Mouse (Mus musculus): Measurements from ENCODE around the gene Hcn1. TPM values are rescaled to one million over a fixed set of nuclear protein-coding genes. Genes with fewer than 3 reads are reported as not detected.

Gene Hcn1
- polyA plus RNA-seq, 1 experiment = 15.9 TPM

DNA sequence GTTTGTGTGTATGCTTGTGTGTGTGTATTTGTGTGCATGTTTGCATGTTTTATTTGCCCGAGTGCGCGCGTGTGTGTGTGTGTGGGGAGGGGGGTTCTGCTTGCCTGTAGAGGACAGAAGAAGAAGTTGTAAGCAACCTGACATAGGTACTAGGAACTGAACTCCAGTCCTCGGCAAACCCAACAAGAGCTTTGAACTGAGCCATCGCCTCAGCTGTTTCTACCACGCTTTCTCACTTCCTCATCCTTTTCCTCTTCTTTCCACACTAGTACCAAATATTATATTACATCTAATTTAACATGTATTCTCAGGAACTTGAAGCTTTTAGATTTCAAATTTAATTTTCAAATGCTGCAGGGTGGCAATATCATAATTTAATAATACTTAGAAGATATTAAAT, 236.1 kb downstream of the Hcn1 start:
- DNase-seq = no peak
- peaks cover 8% of the 10 kb centered on the region; the same call in 1 of the 2 replicates for H3K4me1 ChIP-seq (ENCODE audit: control insufficient read depth, insufficient read depth, low read length)
- WGBS = 98% methylated on average over 7 of the region's 7 CpGs
- no peak overlapping the region for H3K27ac ChIP-seq (ENCODE audit: insufficient read depth, low read length)
- H3K27me3 ChIP-seq (ENCODE audit: control insufficient read depth, insufficient read depth, low read length) = no peaks in the 10 kb centered on the region
- TF ChIP-seq POLR2A (IDR thresholded peaks at IDR 0.05; ENCODE audit: borderline replicate concordance, insufficient read depth, low read length) = no peak
- TF ChIP-seq CTCF (IDR thresholded peaks at IDR 0.05; ENCODE audit: borderline replicate concordance, insufficient read depth, low read depth, low read length) = no peak
- no peak overlapping the region for H3K4me3 ChIP-seq (replicated peaks; ENCODE audit: insufficient read depth, low read depth, low read length)

DNA sequence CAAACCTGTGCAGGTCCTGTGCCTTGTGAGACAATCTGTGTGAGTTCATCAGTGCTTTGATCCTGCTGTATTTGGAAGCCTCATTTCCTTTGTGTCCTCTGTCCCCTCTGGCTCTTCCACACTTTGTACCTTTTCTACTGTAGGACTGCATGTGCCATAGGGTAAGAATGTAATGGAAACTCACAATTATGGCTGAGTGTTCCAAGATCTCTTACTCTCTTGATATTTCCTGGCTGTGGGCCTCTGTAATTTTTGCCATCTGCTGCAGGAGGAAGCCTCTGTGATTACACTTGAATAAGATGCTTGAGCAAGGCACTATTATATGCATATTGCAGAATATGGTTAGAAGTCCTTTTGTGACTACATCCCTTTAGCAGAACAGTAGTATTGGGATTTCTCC, 240.2 kb downstream of the Hcn1 start:
- Histone ChIP-seq H3K27ac (ENCODE audit: insufficient read depth, low read length) (no peak overlapping the region), H3K27me3 (ENCODE audit: control insufficient read depth, insufficient read depth, low read length) (no peaks in the 10 kb centered on the region), H3K4me1 (ENCODE audit: control insufficient read depth, insufficient read depth, low read length) (peaks cover 8% of the 10 kb centered on the region; the same call in 1 of the 2 replicates), H3K4me3 (replicated peaks; ENCODE audit: insufficient read depth, low read depth, low read length) (no peak overlapping the region)
- peak; percentile 27 to 59 for DNase-seq
- TF ChIP-seq POLR2A (IDR thresholded peaks at IDR 0.05; ENCODE audit: borderline replicate concordance, insufficient read depth, low read length) (no peak), CTCF (IDR thresholded peaks at IDR 0.05; ENCODE audit: borderline replicate concordance, insufficient read depth, low read depth, low read length) (no peak)

DNA sequence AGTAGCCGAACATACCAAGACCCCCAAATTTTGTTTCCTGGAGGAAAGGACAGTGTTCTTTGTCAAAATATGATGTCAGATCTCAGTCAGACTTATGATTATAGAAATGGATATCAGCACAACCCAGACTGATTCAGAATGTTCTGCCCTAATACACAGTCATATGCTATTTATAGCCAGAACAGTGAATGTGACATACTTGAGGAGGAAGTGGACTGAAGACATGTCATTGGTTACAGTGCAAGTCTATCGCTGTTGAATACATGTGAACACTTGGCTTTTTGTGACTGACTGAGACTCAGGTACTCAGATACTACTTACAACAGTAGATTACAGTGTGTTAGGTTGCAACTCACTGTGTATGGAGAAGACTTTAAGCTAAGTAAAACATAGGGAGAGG, 245.2 kb downstream of the Hcn1 start:
- 97% methylated on average over 2 of the region's 2 CpGs for WGBS
- Histone ChIP-seq H3K27me3 (ENCODE audit: control insufficient read depth, insufficient read depth, low read length) (no peaks in the 10 kb centered on the region), H3K4me3 (replicated peaks; ENCODE audit: insufficient read depth, low read depth, low read length) (no peak overlapping the region), H3K4me1 (ENCODE audit: control insufficient read depth, insufficient read depth, low read length) (peaks cover 6% of the 10 kb centered on the region; the same call in 1 of the 2 replicates), H3K27ac (ENCODE audit: insufficient read depth, low read length) (no peak overlapping the region)
- DNase-seq = no peak
- TF ChIP-seq CTCF (IDR thresholded peaks at IDR 0.05; ENCODE audit: borderline replicate concordance, insufficient read depth, low read depth, low read length) = no peak
- TF ChIP-seq POLR2A (IDR thresholded peaks at IDR 0.05; ENCODE audit: borderline replicate concordance, insufficient read depth, low read length) = no peak

DNA sequence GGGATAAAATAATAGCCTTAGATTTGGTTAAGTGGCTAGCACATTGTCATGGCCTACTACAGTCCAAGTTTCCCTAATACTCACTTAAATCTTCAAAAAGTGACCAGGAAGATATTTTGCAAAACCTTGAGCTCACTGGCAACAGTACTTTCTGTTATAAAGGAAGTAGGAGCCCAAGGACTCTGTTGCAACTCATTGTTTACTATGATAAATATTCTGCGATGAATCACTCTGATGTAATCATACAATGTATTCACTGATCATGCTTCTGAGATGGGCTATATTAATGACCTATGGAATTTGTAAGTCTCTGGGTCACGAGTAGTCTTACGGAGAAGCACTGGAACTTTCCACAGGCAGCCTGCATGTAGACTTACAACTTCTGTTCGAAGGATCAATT, 246.6 kb downstream of the Hcn1 start:
- TF ChIP-seq POLR2A (IDR thresholded peaks at IDR 0.05; ENCODE audit: borderline replicate concordance, insufficient read depth, low read length) (no peak), CTCF (IDR thresholded peaks at IDR 0.05; ENCODE audit: borderline replicate concordance, insufficient read depth, low read depth, low read length) (no peak)
- 97% methylated on average over 4 of the region's 4 CpGs for WGBS

DNA sequence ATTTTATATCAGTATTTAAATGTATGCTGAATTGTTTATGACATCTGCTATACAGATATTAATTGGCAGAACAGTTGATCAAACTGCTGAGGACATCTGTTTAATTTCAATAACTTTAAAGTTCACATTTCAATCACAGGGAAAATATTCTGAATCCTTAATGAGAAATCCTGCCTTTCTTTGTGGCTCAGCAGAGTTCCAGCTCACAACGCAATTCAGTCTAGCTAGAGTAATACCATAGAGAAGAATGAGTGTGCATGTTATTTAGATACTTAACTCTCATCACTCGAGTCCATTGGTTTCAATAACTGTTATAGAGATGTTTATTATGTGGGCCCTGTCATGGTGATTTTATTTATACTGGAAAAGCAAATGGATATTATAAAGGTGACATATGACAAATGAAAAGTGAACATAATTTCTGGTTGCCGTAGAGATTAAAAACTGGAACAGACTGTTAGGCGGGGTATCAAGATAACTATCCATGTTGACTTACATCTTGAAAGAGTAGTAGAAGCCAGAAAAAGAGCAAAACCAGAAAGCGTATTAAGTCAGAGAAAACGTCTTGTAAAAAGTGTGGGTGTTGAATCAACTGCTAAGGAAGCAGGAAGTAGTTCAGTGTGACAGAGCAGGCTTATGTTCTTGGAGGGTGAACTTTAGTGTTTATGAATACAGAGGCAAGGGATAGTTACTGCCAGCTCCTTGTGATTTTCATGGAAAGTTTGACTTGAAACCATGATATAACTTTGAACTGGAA, 250.0 kb downstream of the Hcn1 start:
- H3K27ac ChIP-seq (ENCODE audit: insufficient read depth, low read length) = no peak overlapping the region
- H3K27me3 ChIP-seq (ENCODE audit: control insufficient read depth, insufficient read depth, low read length) = no peaks in the 10 kb centered on the region
- no peak for TF ChIP-seq CTCF (IDR thresholded peaks at IDR 0.05; ENCODE audit: borderline replicate concordance, insufficient read depth, low read depth, low read length)
- no peak for TF ChIP-seq POLR2A (IDR thresholded peaks at IDR 0.05; ENCODE audit: borderline replicate concordance, insufficient read depth, low read length)
- WGBS = 87% methylated on average over 6 of the region's 6 CpGs
- no peaks in the 10 kb centered on the region for H3K4me1 ChIP-seq (ENCODE audit: control insufficient read depth, insufficient read depth, low read length)
- DNase-seq = no peak
- H3K4me3 ChIP-seq (replicated peaks; ENCODE audit: insufficient read depth, low read depth, low read length) = no peak overlapping the region

More for the DNA sequence above, 246.6 kb downstream of the Hcn1 start:
- DNase-seq = no peak
- Histone ChIP-seq H3K27me3 (ENCODE audit: control insufficient read depth, insufficient read depth, low read length) (no peaks in the 10 kb centered on the region), H3K4me3 (replicated peaks; ENCODE audit: insufficient read depth, low read depth, low read length) (no peak overlapping the region), H3K4me1 (ENCODE audit: control insufficient read depth, insufficient read depth, low read length) (no peaks in the 10 kb centered on the region), H3K27ac (ENCODE audit: insufficient read depth, low read length) (no peak overlapping the region)

DNA sequence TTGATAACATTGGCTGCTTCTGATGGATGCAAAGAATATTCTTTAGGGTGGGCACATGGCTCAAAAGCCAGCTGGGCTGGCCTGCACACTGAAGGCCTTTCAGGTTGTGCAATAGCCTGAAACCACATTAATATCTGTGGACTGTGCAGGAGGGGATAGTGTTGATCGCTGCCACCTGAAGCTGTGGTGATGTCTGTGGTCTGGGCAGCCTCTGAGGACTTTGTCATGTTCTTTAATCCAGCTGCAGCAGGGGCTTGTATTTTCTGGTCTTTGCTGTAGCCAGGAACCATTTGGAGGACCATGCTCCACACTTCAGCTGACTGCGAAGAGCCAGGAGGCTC, 250.6 kb downstream of the Hcn1 start:
- no peak overlapping the region for H3K4me3 ChIP-seq (replicated peaks; ENCODE audit: insufficient read depth, low read depth, low read length)
- DNase-seq = no peak
- no peaks in the 10 kb centered on the region for H3K27me3 ChIP-seq (ENCODE audit: control insufficient read depth, insufficient read depth, low read length)
- H3K27ac ChIP-seq (ENCODE audit: insufficient read depth, low read length) = no peak overlapping the region
- TF ChIP-seq POLR2A (IDR thresholded peaks at IDR 0.05; ENCODE audit: borderline replicate concordance, insufficient read depth, low read length) (no peak), CTCF (IDR thresholded peaks at IDR 0.05; ENCODE audit: borderline replicate concordance, insufficient read depth, low read depth, low read length) (no peak)
- no peaks in the 10 kb centered on the region for H3K4me1 ChIP-seq (ENCODE audit: control insufficient read depth, insufficient read depth, low read length)
- 91% methylated on average over 2 of the region's 2 CpGs for WGBS

DNA sequence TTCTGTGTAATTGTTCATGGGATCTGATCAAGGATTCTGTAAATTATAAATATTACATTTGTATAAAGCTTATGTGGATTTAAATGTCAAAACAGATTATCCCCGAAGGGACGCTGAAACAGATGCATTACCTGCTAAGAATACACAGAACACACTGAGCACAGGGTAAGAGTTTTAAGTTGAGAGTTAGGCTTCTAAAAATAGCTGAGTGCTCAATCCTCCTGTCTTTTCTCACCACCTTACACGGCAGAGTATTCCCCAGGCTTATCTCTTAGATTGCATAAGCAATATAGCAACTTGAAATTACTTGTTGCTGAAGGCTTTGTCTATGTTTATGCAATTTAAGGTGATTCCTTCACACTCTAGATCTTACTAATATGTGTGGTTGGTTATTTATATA, 256.3 kb downstream of the Hcn1 start:
- Histone ChIP-seq H3K27me3 (ENCODE audit: control insufficient read depth, insufficient read depth, low read length) (no peaks in the 10 kb centered on the region), H3K4me3 (replicated peaks; ENCODE audit: insufficient read depth, low read depth, low read length) (no peak overlapping the region), H3K27ac (ENCODE audit: insufficient read depth, low read length) (no peak overlapping the region), H3K4me1 (ENCODE audit: control insufficient read depth, insufficient read depth, low read length) (no peaks in the 10 kb centered on the region)
- WGBS = 67% methylated on average over 3 of the region's 3 CpGs
- no peak for DNase-seq
- no peak for TF ChIP-seq POLR2A (IDR thresholded peaks at IDR 0.05; ENCODE audit: borderline replicate concordance, insufficient read depth, low read length)
- no peak for TF ChIP-seq CTCF (IDR thresholded peaks at IDR 0.05; ENCODE audit: borderline replicate concordance, insufficient read depth, low read depth, low read length)

DNA sequence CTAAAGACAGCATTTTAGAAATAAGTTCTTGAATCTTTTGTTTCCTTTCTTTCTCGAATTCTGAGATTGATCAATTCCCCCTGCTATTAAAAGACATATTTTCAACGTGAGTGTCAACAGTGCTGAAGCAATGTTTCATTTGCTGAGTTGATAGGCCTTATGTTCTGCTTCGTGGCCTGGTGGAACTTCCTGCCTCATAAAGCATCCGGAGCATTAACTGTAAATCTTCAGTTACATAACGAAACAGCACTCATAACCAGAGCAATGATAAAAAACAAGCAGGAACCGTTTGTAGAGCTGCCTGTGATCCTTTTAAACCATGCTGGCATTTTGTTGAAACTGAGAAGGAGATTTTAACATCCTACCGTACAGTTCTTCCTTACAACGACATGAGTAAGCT, 275.7 kb downstream of the Hcn1 start:
- no peak for DNase-seq
- 76% methylated on average over 8 of the region's 8 CpGs for WGBS

More for the DNA sequence above, 275.7 kb downstream of the Hcn1 start:
- Histone ChIP-seq H3K4me3 (replicated peaks; ENCODE audit: insufficient read depth, low read depth, low read length) (no peak overlapping the region), H3K4me1 (ENCODE audit: control insufficient read depth, insufficient read depth, low read length) (no peaks in the 10 kb centered on the region), H3K27me3 (ENCODE audit: control insufficient read depth, insufficient read depth, low read length) (no peaks in the 10 kb centered on the region), H3K27ac (ENCODE audit: insufficient read depth, low read length) (no peak overlapping the region)
- no peak for TF ChIP-seq POLR2A (IDR thresholded peaks at IDR 0.05; ENCODE audit: borderline replicate concordance, insufficient read depth, low read length)
- no peak for TF ChIP-seq CTCF (IDR thresholded peaks at IDR 0.05; ENCODE audit: borderline replicate concordance, insufficient read depth, low read depth, low read length)
